Mouse (Mus musculus) heart, adult 18-20 months (tissue): ENCODE results near the gene Dnajc28. TPM values are rescaled to one million over a fixed set of nuclear protein-coding genes. Genes with fewer than 3 reads are reported as not detected.
"Not testable (repeated sequence)": the region's sequence is repeated elsewhere in the genome, so short reads cannot be mapped to it uniquely, and the experiment has no call there.

Experiments
- DNase-seq, 2 experiments: peaks; one replicate each; pipeline ENCODE4 v3.0.0; 2021 to 2022; ENCODE audit warnings: mixed read lengths in 1 of 2
- long read RNA-seq, 2 experiments: library from polyadenylated mRNA; stranded (forward); transcript quantifications; one replicate each; pipeline ENCODE4 v2.0.0; 2021
- total RNA-seq, 2 experiments: library from RNA; stranded (reverse); gene quantifications; 2 replicates each; pipeline ENCODE4 v1.2.3; 2021

Dnajc28 gene
- total RNA-seq = 10 to 100 TPM; 35.1 to 40.1 TPM
- long read RNA-seq, experiment 1, transcript Dnajc28-201 (2 exons, 3,368 nt) = major isoform, 20 of 37 reads
- long read RNA-seq, experiment 1, partial matches to known transcripts = 0 of 37 reads
- long read RNA-seq, experiment 1, other reads (novel, unspliced or antisense) = 15 of 37 reads
- long read RNA-seq, experiment 2, partial matches to known transcripts = 0 of 15 reads
- long read RNA-seq, experiment 2, other reads (novel, unspliced or antisense) = 12 of 15 reads

- DNase-seq = peak; percentile 89 to 90
Observed at GRCm38 (mm10) chr16:91618511-91619501, at the start of gene Dnajc28. Gene Dnajc28, minus strand, starts transcription at chr16:91619026.

DNA sequence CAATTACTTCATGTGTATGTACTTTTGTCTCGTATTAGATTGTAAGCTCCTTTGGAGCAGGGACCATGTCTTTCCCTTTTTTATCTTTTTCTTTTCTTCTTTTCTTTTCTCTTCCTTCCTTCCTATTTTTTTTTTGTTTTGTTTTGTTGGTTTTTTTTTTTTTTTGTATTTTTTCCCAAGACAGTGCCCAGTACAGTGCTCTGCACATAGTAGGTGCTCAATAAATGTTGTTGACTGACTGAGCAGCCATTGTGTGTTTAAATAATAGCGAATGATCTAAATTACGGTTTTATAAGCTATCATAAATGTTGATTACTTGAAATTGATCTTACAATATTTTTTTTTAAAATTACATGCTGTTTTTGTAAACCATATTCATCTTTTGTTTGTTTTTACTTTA, 45.0 kb upstream of the Dnajc28 start:
- DNase-seq = no peak

DNA sequence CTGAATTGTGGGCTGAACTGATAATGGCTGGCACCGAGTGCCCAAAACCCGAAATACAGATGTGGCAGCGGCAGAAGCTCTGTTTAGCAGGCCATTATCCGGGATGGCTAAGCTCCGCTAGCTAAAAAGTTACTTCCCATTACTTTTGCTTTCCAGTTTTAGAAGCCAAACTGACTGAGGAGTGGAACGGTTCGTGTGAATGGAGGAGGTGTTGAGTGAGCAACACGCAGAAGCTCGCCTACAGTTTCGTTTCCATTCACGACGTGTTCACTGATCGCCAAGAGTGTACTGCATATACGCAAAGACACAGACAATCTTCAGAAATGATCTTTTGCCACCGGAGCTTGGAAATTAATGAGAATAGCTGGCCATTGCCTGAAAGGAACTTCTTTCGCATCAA, 43.5 kb upstream of the Dnajc28 start:
- DNase-seq = no peak

- DNase-seq = no peak
Observed at GRCm38 (mm10) chr16:91661397-91661796, 42.6 kb upstream of the Dnajc28 start.

DNA sequence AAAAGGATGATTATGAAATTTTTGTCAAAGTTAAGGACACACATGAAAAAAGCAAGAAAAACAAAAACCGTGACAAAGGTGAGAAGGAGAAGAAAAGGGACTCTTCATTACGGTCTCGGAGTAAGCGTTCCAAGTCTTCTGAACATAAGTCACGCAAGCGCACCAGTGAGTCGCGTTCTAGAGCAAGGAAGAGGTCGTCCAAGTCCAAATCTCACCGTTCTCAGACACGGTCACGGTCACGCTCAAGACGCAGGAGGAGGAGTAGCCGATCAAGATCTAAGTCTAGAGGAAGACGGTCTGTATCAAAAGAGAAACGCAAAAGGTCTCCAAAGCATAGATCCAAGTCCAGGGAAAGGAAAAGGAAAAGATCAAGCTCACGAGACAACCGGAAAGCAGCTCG, 41.0 kb upstream of the Dnajc28 start:
- no peak for DNase-seq

DNA sequence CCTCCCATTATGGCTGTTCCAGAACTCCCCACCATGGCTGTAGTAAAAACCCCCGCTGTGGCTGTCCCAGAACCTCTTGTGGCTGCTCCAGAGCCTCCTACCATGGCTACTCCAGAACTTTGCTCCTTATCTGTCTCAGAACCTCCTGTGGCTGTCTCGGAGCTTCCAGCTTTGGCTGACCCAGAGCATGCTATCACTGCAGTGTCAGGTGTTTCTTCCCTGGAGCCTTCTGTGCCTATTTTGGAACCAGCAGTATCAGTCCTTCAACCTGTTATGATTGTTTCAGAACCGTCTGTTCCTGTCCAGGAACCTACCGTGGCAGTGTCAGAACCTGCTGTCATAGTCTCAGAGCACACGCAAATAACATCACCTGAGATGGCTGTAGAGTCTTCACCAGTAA, 39.6 kb upstream of the Dnajc28 start:
- DNase-seq = peak in 1 of 2 experiments; percentile 42

DNA sequence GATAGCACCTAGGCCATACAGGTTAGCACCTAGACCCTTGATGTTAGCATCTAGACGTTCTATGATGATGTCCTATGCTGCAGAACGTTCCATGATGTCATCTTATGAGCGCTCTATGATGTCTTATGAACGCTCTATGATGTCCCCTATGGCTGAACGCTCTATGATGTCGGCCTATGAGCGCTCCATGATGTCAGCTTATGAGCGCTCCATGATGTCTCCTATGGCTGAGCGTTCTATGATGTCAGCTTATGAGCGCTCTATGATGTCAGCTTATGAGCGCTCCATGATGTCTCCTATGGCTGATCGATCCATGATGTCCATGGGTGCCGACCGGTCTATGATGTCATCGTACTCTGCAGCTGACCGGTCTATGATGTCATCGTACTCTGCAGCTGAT, 38.5 kb upstream of the Dnajc28 start:
- DNase-seq = no peak

GRCm38 (mm10) chr16:91655285-91655684, 36.5 kb upstream of the Dnajc28 start:
- no peak for DNase-seq

DNA sequence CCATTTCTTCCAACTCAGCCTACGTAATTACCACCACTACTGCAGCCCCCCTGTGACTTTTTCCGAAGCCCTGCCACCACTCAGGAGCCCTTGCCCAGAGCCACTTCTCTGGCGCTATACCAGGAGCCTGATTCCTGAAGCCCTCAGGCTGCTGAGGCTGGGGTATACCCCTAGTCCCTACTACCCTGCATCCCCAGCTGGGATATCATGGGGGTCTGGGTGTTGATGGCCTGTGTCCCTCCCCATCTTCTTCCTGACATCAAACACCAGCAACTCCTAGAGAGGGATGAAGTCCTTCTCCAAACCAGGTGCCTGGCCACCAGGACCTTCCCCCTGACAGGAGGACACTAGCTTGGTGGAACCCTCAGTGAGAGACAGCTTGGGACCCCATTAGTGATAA, 33.4 kb upstream of the Dnajc28 start:
- DNase-seq = no peak

DNA sequence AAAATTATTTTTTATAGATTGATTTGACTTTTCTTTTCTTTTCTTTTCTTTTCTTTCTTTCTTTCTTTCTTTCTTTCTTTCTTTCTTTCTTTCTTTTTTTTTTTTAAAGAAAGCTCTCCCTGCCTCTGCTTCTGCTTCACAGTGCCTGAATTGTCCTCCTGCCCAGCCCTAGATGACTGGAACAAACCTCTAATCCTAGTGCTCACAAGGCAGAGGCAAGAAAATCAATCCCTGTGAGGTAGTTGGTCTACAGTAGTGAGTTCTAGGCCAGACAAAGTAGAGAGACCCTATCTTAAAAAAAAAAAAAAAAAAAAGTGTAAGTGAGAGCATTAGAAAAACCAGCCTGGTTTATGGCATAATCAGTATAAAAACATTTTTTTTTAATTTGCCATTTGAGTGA, 31.0 kb upstream of the Dnajc28 start:
- no peak for DNase-seq

GRCm38 (mm10) chr16:91649246-91649645, 30.4 kb upstream of the Dnajc28 start:
- DNase-seq = no peak

- peak; percentile 84 to 91 for DNase-seq
Observed at GRCm38 (mm10) chr16:91648220-91648550, 29.4 kb upstream of the Dnajc28 start.

- DNase-seq = peak; percentile 95 to 99
Observed at GRCm38 (mm10) chr16:91647461-91648219, 28.8 kb upstream of the Dnajc28 start, which contains the start of gene Son. Gene Son, plus strand, starts transcription at chr16:91647506.

- DNase-seq = peak; percentile 94 to 97
Observed at GRCm38 (mm10) chr16:91646681-91647419, 28.0 kb upstream of the Dnajc28 start, which contains the start of gene Gart. Gene Gart, minus strand, starts transcription at chr16:91646952.

- DNase-seq = no peak
Observed at GRCm38 (mm10) chr16:91645995-91646602, 27.3 kb upstream of the Dnajc28 start.

DNA sequence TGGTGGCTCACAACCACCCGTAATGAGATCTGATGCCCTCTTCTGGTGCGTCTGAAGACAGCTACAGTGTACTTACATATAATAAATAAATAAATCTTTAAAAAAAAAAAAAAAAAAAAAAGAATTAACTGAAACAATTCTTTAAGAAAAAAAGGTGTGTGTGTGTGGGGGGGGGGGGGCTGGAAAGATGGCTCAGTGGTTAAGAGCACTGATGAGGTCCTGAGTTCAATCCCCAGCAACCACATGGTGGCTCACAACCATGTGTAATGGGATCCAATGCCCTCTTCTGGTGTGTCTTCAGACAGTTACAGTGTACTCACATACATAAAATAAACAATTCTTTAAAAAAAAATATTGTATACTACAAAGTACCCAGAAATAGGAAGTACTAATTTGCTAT, 26.6 kb upstream of the Dnajc28 start:
- not testable (repeated sequence) for DNase-seq

DNA sequence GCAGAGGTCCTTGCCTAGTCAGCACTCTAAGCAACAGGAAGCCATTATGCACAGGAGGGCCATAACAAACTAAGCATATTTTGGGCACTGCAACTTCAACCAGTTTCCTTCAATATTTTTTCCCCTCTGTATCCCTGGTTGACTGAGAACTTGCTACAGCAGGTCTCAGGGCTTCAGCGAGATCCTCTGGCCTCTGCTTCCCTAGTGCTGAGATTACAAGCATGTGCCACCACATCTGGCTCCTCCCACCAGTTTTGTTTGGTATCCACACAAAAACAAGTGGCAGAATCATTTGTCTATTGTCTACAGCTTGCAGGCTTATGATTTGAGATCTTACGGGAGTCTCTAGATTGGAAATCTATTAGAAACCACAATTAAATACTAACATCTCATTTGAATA, 26.1 kb upstream of the Dnajc28 start:
- no peak for DNase-seq

DNA sequence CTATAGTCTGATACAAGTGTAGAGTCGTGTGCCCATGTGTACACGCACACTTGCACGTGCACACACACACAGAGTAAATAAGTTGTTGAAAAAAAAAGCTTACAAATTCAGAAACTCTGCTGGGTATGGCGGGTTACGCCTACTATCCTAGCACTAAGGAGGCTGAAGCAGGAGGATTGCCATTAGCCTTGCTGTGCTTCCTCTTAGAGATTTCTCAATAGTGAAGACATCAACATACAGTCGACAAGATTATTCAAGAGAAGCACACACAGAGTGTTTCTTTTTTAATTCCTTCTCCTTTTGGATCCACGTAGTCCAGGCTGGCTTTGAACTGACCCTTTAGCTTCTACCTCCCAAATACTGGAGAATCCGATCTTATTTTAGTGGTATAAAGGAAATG, 21.3 kb upstream of the Dnajc28 start:
- no peak for DNase-seq

- DNase-seq = no peak
Observed at GRCm38 (mm10) chr16:91639636-91640035, 20.8 kb upstream of the Dnajc28 start.

GRCm38 (mm10) chr16:91639161-91639560, 20.3 kb upstream of the Dnajc28 start:
- no peak for DNase-seq

- no peak for DNase-seq
Observed at GRCm38 (mm10) chr16:91633641-91634040, 14.8 kb upstream of the Dnajc28 start.
